ENCODE assay signal across 8 mouse cellular contexts in the genomic region with DNA sequence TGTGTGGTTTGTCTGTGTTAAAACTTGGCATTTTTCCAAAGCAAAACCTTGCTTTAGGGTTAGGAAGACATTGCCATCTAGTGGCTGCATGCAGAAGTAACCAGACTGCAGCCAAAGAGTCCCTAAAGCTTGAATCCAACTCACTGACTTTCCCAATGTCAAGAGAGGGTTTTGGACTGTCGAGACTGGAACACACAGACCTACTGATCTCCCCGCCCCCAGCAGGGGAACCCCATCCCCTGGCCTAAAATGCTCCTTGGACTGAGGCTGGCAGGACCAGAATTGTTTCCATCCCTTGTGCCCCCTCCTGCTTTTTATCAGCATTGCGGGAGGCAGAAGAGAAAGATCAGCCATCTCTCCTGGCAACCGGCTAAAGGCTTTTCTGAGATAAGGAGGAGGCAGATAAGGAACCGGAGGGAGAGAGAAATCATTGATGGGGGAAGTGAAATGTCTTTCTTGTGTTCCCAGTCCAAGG. TPM values are rescaled to one million over a fixed set of nuclear protein-coding genes. Genes with fewer than 3 reads are reported as not detected.
DNase-seq lines count a peak whose midpoint lies in the region; ATAC-seq and TF ChIP-seq lines count a peak whose summit lies in the region.

No protein-coding gene starts in this region.

- peak; percentile 75 for TF ChIP-seq CTCF in gastrocnemius, adult 2 months (IDR thresholded peaks at IDR 0.05)

- no peaks in the 10 kb centered on the region for H3K4me1 ChIP-seq in heart, embryonic 11.5 days (ENCODE audit: control insufficient read depth, insufficient read depth, low read length)
- no peaks in the 10 kb centered on the region for H3K4me1 ChIP-seq in kidney, embryonic 14.5 days (ENCODE audit: control insufficient read depth, insufficient read depth, low read length)
- no peaks in the 10 kb centered on the region for H3K4me1 ChIP-seq in limb, embryonic 13.5 days

- 0 out of 2 replicates have a peak overlapping the region, but pooled peaks have one; percentile 6 for H3K4me2 ChIP-seq in heart, embryonic 11.5 days
- no peak overlapping the region for H3K4me2 ChIP-seq in kidney, embryonic 14.5 days (replicated peaks; ENCODE audit: low read depth, low read length)
- H3K4me2 ChIP-seq in limb, embryonic 13.5 days (replicated peaks) = peak overlapping the region; percentile 23; the same call in 1 of the 2 replicates

- no peak for ATAC-seq in heart, embryonic 11.5 days (replicated peaks; ENCODE audit: insufficient number of reproducible peaks, low FRiP score, low TSS enrichment)
- peak; percentile 46; the same call in 1 of the 2 replicates for ATAC-seq in kidney, embryonic 14.5 days (ENCODE audit: low FRiP score, low TSS enrichment)
- ATAC-seq in limb, embryonic 13.5 days (ENCODE audit: low FRiP score, low read depth) = peak; percentile 40
- ATAC-seq in monocyte, adult 5-6 weeks (replicated peaks; ENCODE audit: insufficient number of reproducible peaks, low FRiP score, low TSS enrichment, poor library complexity, severe bottlenecking) = 0 out of 2 replicates have a peak, but pooled peaks have one; percentile 29

- H3K27ac ChIP-seq in gastrocnemius, adult 2 months = no peak overlapping the region
- no peak overlapping the region for H3K27ac ChIP-seq in heart, embryonic 11.5 days (ENCODE audit: low read depth, low read length)
- no peak overlapping the region for H3K27ac ChIP-seq in kidney, embryonic 14.5 days (ENCODE audit: low read depth, low read length)
- no peak overlapping the region for H3K27ac ChIP-seq in limb, embryonic 13.5 days

- H3K27me3 ChIP-seq in heart, embryonic 11.5 days (ENCODE audit: control insufficient read depth, insufficient read depth, low read length) = 0 out of 2 replicates have a peak, but pooled peaks cover 2% of the 10 kb centered on the region
- no peaks in the 10 kb centered on the region for H3K27me3 ChIP-seq in kidney, embryonic 14.5 days (ENCODE audit: control insufficient read depth, insufficient read depth, low read length)
- peaks cover 6% of the 10 kb centered on the region; the same call in 1 of the 2 replicates for H3K27me3 ChIP-seq in limb, embryonic 13.5 days

- WGBS in heart, embryonic 11.5 days (ENCODE audit: insufficient replicate concordance) = 0% methylated on average over 5 of the region's 5 CpGs
- WGBS in kidney, embryonic 14.5 days = 27% methylated on average over 5 of the region's 5 CpGs
- 22% methylated on average over 5 of the region's 5 CpGs for WGBS in limb, embryonic 13.5 days

- H3K9me3 ChIP-seq in heart, embryonic 11.5 days (replicated peaks; ENCODE audit: control insufficient read depth, low read length) = no peaks in the 10 kb centered on the region
- no peaks in the 10 kb centered on the region for H3K9me3 ChIP-seq in kidney, embryonic 14.5 days (ENCODE audit: control insufficient read depth, low read length)
- no peaks in the 10 kb centered on the region for H3K9me3 ChIP-seq in limb, embryonic 13.5 days

- H3K36me3 ChIP-seq in heart, embryonic 11.5 days (ENCODE audit: control insufficient read depth, insufficient read depth, low read length) = no peaks in the 10 kb centered on the region
- no peaks in the 10 kb centered on the region for H3K36me3 ChIP-seq in kidney, embryonic 14.5 days (ENCODE audit: control insufficient read depth, insufficient read depth, low read length)
- H3K36me3 ChIP-seq in limb, embryonic 13.5 days = no peaks in the 10 kb centered on the region

- no peak overlapping the region for H3K9ac ChIP-seq in heart, embryonic 11.5 days (ENCODE audit: low read depth, low read length)
- H3K9ac ChIP-seq in kidney, embryonic 14.5 days (ENCODE audit: low read depth, low read length) = no peak overlapping the region
- H3K9ac ChIP-seq in limb, embryonic 13.5 days = no peak overlapping the region

- peak; percentile 36 for DNase-seq in gastrocnemius, adult 2 months
- no peak for DNase-seq in gastrocnemius, postnatal 36 days
- DNase-seq in embryo, embryonic 10 days (ENCODE audit: low spot score) = peak; percentile 80
- DNase-seq in spleen, postnatal 10 days (ENCODE audit: low spot score in 2 of 2) = peak; percentile 7 to 33

- no peak overlapping the region for H3K4me3 ChIP-seq in gastrocnemius, adult 2 months
- H3K4me3 ChIP-seq in heart, embryonic 11.5 days (ENCODE audit: low read depth, low read length) = no peak overlapping the region
- H3K4me3 ChIP-seq in kidney, embryonic 14.5 days (ENCODE audit: low read length) = no peak overlapping the region
- no peak overlapping the region for H3K4me3 ChIP-seq in limb, embryonic 13.5 days

- intact Hi-C loops in gastrocnemius, adult 2 months (cut with DNase I) = loop anchor here (1.0 to 10.0 kb wide), 3 partner anchors 261 to 665 kb away; no protein-coding TSS in a partner anchor
- intact Hi-C loops in gastrocnemius, postnatal 36 days (cut with DNase I) = loop anchor here (10.0 kb wide), 2 partner anchors 543 to 663 kb away; no protein-coding TSS in a partner anchor

RNA-seq across cellular contexts. Expression of a gene that starts 44.4 kb away (rescaled TPM):
- under 1 TPM in 1 of 2 experiments, not detected in 1; 0.23 TPM for total RNA-seq in gastrocnemius, adult 2 months (2021)
- total RNA-seq in gastrocnemius, postnatal 36 days (2021) = under 1 TPM in 1 of 2 experiments, not detected in 1; 0.22 TPM
- polyA plus RNA-seq in heart, embryonic 11.5 days (2014; fragmentation: Nextera tagmentation; extraction: Ambion mirVana) = 0.33 TPM in 1 of 2 replicates, not detected in the other
- polyA plus RNA-seq in kidney, embryonic 14.5 days (2014; fragmentation: Nextera tagmentation; extraction: Ambion mirVana) = 19.1 and 29.6 TPM in 2 replicates
- 0.28 and 0.45 TPM in 2 replicates for polyA plus RNA-seq in limb, embryonic 13.5 days (2015; fragmentation: Nextera tagmentation; extraction: Ambion mirVana)
- 1.1 TPM in 1 of 3 replicates, not detected in the others for total RNA-seq in monocyte, adult 5-6 weeks (2017)

Comparison
In these comparisons a context has a peak if more than half of its experiments do, and no peak if none do; other contexts are left out.
1. DNase-seq: peak in gastrocnemius, adult 2 months (single experiment), embryo, embryonic 10 days (single experiment) and spleen, postnatal 10 days (2 of 2); none in gastrocnemius, postnatal 36 days (0 of 2).